Mouse (Mus musculus) cerebellum, postnatal 36 days (tissue): Measurements from ENCODE around the gene St3gal4.

Experiments
- DNase-seq, 2 experiments: peaks; one replicate each; pipeline ENCODE4 v3.0.0; 2021 to 2022; ENCODE audit warnings: mixed read lengths in 2 of 2

The St3gal4 gene

DNA sequence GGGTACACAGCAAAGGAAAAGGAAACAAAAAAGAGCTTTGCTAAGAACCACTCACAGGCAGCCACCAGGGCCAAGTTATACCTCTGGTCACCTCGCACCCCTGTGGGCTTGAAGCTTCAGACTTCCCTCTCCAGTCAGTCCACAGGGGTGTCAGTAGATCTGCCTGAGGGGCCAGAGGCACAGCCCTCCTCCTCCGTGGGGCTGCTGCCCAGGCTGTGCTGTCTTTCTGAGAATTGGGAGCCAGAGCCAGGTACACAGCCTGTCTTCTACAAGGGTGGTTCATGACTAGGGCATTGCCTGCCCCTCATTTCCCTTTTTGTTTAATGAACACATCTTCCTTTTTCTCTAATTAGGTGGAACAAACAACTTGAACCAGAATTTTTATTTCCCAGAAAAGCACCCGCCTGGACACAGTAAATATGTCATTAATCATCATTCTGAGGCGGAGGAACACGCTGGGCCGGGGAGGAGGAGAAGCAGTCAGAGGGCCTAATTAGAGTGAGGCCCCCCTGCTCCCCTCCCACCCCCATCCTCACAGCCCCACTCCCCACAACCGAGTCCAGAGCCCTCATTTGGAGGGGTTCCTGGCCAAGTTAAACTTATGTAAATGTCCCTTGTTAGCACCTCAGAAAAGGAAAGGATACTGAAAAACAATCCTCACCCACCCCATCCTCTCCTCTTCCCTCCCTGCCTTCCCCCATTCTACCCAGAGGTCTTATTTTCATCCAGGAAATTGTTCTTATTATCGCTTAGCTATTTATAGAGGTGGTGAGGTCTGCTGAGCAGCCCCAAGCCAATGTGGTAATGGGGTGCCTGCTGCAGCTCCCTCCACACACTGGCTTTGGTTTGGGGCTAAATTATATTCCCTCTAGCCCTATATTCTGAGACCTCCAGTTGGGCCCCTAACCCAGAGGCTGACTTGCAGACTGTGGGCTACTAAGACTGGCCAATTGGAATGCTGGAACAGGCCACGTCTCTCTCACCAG, 120.9 kb downstream of the St3gal4 start:
- no peak for DNase-seq
